Mouse (Mus musculus) T-helper 1 cell (primary cell): ENCODE results near the gene Olfr624.

Source experiments
- in situ Hi-C: fragments of 300-600 bp; cut with MboI, MseI; formaldehyde crosslinking; loops from one replicate; pipeline ENCODE4 v1.15.1; 2025; ENCODE audit warnings: high pct_unique_total_duplicates

Gene Olfr624

DNA sequence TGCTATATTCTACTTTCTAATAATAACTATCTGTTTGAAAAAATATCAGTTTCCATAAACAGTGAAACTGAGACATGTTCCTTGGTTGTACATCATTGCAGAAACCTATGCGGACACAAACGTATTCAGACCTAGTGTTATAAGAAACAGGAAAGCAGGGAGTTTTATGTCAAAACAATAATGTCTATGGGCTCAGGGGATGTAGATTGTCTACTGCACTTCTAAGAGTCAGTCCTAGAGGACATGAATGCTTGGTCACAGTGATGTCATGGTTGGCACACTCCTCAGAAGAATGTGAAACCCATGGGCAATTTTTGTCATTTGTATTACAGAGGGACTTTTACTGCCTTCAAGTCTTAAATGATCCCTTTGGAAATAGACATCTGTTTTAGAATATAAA is at the start of gene Olfr624:
Gene Olfr624 (minus strand): TSS at position 101 of the 400 bp plus-strand sequence.
- in situ Hi-C loops, result no loop called here

DNA sequence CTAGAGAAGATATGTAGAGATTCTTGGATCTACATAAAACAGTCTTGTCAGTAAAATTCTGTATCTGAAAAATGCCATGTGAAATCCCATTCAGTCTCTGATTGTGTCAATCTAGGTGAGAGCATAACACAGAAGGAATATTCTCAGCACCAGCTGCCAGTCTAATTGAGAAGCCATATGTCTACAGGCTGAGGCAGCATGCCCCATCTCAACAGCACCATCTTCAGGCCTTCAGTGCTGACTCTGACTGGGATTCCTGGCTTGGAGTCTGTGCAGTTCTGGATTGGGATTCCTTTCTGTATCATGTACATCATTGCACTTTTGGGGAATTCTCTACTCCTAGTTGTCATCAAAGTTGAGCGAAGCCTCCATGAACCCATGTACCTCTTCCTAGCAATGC is 45.4 kb upstream of the Olfr624 start:
- in situ Hi-C loops, result loop anchor here (10.0 kb wide), 1 partner anchor 228 kb away; the partner anchor contains the start of gene Olfr633

DNA sequence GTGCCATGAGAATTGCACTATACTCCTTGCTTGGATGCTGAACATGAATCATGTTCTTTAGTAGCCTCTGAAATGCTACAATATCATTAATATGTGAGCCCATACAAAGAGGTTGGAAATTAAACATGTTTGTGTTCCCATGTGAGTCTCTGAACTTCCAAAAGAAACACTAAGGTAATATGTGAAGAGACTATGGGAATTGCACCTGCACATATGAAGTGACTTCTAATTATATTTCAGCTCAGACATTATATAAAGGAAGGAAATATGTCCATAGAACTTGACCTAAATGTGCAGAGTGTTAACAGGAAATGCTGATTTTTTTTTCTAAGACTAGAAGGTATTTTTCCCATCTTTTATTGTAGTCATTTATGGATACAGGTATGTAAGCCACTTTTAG is 43.4 kb upstream of the Olfr624 start, which contains the start of gene Olfr243:
Gene Olfr243 (plus strand): TSS at position 301 of the 400 bp plus-strand sequence.
- in situ Hi-C loops, result loop anchor here (10.0 kb wide), 1 partner anchor 230 kb away; the partner anchor contains the start of gene Olfr633

DNA sequence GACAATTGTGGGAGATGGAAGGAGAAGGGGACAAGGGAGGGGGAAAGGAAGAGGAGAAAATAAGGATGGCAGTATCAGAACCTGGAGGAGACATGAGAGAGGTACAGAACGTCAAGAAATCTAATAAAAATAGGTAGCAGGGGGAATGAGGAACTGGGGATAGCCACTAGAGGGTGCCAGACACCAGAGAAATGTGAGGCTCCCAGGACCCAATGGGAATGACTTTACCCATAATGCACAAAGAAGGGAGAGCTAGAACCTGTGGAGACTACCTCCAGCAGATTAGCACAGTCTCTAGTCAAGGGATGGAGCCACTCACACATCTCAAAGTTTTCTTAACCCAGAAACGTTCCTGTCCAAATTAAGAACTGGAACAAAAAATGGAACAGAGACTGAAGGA is 41.0 kb upstream of the Olfr624 start:
- in situ Hi-C loops, result loop anchor here (10.0 kb wide), 1 partner anchor 233 kb away; the partner anchor contains the start of gene Olfr633

DNA sequence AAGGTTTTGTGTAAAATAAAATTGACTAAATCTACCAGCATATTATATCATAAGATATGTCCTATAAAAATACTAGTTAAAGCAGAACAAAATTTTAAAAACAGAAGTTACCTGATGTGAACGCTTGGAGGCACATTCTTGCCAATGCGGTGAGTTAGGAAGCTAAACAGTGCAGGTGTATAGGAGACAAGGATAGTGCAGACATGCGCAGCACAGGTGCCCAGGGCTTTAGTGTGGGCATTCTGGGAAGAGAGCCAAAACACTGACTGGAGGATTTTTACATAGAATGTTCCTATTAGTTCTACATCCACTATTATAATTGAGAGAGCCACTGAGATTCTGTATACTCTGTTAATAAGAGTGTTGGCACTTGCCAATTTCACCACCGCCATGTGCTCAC is 28.5 kb upstream of the Olfr624 start:
- in situ Hi-C loops, result no loop called here

DNA sequence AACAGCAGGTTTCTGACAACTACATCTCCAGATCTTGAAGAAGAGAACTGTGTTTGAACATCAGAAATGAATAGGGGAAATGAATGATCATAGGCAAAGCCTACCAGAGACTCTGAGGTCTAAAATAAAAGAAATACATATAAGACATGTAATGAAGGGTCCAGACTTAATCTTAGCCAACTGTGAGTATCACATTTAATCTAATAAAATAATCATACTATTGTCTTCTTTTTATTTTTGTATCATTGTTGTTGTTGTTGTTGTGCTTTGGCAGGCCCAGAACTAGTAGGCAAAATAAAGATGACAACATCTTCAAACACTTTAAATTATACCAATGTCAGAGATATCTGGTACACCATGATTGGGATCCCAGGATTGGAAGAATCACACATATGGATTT is 11.4 kb upstream of the Olfr624 start, which contains the start of gene Olfr625-ps1:
Gene Olfr625-ps1 (plus strand): TSS at position 301 of the 400 bp plus-strand sequence.
- in situ Hi-C loops, result no loop called here

DNA sequence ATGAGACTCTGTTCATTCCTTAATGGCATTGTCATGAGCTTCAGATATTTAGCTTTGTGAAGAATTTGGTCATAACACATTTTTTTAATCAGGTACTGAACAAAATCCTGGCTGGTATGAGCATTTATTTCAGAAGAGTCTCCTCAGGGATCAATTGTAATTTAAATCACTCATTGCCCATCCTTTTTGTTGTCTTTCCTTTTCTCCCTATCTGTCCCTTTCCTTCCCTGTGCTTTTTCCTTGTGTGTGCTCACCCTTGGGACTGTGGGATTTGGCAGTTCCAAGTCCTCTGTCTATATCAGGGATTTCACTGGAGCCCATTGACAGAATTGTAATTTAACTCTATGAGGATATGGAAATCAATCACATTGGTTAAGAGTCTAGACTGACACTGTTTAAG is 7.4 kb downstream of the Olfr624 start, which contains the start of gene Olfr623:
Gene Olfr623 (minus strand): TSS at position 101 of the 400 bp plus-strand sequence.
- in situ Hi-C loops, result no loop called here

DNA sequence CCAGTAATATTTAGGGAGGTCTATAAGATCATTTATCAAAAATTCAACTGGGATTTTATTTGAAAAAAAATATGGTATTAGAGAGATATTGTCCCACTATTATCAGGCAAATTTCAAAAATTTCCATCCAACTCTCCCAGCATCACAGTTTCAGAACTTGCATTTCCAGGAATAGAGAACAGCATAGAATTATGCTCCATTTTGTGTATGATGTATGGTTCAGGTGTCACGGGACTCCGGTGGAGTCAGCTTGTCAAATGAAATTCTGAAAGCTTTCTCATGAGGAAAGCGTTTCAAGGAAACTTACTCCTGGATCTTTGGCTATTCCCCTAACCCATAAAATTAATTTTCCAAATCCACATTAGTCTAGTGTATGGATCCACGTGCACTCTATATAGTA is 26.9 kb downstream of the Olfr624 start:
- in situ Hi-C loops, result no loop called here

DNA sequence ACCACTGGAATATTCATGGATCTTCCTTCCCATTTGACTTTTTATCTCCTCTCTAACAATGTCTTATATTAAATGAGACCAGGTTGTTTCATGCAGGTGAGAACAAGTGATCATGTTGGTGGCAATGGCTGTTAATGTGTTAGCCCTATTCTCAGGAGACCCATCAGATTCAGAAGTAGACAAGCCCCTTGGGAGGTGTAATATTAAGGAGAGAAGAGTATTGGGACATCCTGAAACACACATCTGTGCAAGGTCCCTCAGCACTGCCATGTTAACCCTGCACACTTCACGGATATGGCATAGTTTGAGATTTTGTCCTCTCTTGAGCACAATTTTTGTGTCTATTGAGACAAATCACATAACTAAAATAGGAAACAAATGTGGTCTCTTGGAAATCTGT is 28.4 kb downstream of the Olfr624 start, which contains the start of gene Olfr622:
Gene Olfr622 (minus strand): TSS at position 101 of the 400 bp plus-strand sequence.
- in situ Hi-C loops, result no loop called here

DNA sequence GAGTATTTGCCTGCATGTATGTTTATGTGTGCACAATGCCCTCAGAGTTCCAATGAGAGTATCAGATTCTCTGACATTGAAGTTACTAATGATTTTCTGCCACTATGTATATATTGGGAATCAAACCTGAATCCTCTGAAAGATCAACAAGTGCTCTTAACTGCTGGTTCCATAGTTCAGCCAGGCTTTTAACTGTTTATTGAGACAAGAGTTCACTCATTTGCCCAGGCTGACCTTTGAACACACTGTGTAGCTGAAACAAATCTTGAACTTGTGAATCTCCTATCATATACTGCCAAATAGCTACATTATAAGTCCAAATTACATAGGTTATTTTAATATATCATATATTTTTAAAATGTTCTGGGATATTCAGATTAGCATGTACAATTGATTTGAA is 34.2 kb downstream of the Olfr624 start:
- in situ Hi-C loops, result no loop called here
